Mouse (Mus musculus): ENCODE results near the gene Rlf. TPM values are rescaled to one million over a fixed set of nuclear protein-coding genes. Genes with fewer than 3 reads are reported as not detected.

Gene Rlf
- polyA plus RNA-seq (2014; fragmentation: Nextera tagmentation; extraction: Ambion mirVana): 15.3 and 19.1 TPM in 2 replicates

DNA sequence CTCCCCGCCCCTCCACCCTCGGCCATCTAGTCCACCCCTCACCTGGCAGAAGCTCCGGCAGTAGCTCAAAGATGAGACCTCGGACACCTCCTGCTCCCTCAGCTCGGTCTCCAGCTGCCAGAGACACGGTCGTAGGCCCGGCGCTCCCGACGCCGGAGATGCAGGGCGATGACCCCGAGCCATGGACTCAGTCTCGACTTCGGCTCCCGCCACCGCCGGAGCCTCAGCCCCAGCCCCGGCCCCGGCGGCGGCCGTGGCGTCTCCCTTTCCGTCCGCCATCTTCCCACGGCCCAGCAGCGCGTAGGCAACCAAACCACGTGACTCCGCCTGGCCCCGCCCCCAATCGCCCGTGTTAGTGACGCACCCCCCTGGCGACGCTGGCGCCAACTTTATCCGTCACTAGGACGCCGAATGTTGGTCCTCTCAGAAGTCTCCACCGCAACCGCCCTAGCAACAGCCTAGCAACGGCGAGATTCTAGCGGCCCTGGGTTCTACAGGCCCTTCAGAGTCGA lies at the start of gene Rlf:
Gene Rlf (minus strand): TSS at position 292 of the 512 bp plus-strand sequence.
- Histone ChIP-seq H3K27me3 (ENCODE audit: control insufficient read depth, insufficient read depth, low read length) (no peaks in the 10 kb centered on the region), H3K9me3 (replicated peaks; ENCODE audit: control insufficient read depth, low read length) (no peaks in the 10 kb centered on the region), H3K9ac (ENCODE audit: low read depth, low read length) (peak within 1 kb of the TSS; percentile 100), H3K4me3 (ENCODE audit: low read depth, low read length) (peak within 1 kb of the TSS; percentile 96), H3K36me3 (ENCODE audit: control insufficient read depth, insufficient read depth, low read length) (no peaks in the 10 kb centered on the region), H3K4me2 (peak within 1 kb of the TSS; percentile 86), H3K4me1 (ENCODE audit: control insufficient read depth, insufficient read depth, low read length) (peaks cover 17% of the 10 kb centered on the region), H3K27ac (ENCODE audit: low read depth, low read length) (peak within 1 kb of the TSS; percentile 92)
- peak; percentile 96 for ATAC-seq (replicated peaks; ENCODE audit: insufficient number of reproducible peaks, low FRiP score, low TSS enrichment)
- WGBS (ENCODE audit: insufficient replicate concordance): under 1% methylated on average over 47 of the region's 48 CpGs

DNA sequence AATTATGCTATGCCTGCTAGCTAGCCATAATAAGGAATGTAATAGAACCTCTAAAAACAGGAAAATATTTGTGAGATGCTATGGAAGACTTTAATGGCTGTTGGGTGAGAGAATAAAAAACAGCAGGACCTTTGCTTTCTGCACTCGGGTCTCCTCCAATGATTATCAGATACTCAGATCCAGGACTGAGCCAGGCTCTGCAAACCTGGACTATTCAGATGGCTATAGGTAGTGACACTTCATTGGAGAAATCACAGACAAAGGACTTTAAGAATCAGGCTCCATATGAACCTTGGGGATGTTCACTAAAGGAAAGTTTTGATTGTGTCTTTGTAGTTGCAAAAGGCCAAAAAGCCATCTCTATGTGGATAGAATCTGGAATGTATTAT lies 26.7 kb upstream of the Rlf start:
- Histone ChIP-seq H3K27ac (ENCODE audit: low read depth, low read length) (no peak overlapping the region), H3K4me1 (ENCODE audit: control insufficient read depth, insufficient read depth, low read length) (no peaks in the 10 kb centered on the region), H3K9ac (ENCODE audit: low read depth, low read length) (no peak overlapping the region), H3K27me3 (ENCODE audit: control insufficient read depth, insufficient read depth, low read length) (no peaks in the 10 kb centered on the region), H3K4me2 (no peak overlapping the region), H3K36me3 (ENCODE audit: control insufficient read depth, insufficient read depth, low read length) (no peaks in the 10 kb centered on the region), H3K9me3 (replicated peaks; ENCODE audit: control insufficient read depth, low read length) (no peaks in the 10 kb centered on the region), H3K4me3 (ENCODE audit: low read depth, low read length) (no peak overlapping the region)
- 84% methylated on average over 1 of the region's 1 CpGs for WGBS (ENCODE audit: insufficient replicate concordance)
- ATAC-seq (replicated peaks; ENCODE audit: insufficient number of reproducible peaks, low FRiP score, low TSS enrichment): no peak

DNA sequence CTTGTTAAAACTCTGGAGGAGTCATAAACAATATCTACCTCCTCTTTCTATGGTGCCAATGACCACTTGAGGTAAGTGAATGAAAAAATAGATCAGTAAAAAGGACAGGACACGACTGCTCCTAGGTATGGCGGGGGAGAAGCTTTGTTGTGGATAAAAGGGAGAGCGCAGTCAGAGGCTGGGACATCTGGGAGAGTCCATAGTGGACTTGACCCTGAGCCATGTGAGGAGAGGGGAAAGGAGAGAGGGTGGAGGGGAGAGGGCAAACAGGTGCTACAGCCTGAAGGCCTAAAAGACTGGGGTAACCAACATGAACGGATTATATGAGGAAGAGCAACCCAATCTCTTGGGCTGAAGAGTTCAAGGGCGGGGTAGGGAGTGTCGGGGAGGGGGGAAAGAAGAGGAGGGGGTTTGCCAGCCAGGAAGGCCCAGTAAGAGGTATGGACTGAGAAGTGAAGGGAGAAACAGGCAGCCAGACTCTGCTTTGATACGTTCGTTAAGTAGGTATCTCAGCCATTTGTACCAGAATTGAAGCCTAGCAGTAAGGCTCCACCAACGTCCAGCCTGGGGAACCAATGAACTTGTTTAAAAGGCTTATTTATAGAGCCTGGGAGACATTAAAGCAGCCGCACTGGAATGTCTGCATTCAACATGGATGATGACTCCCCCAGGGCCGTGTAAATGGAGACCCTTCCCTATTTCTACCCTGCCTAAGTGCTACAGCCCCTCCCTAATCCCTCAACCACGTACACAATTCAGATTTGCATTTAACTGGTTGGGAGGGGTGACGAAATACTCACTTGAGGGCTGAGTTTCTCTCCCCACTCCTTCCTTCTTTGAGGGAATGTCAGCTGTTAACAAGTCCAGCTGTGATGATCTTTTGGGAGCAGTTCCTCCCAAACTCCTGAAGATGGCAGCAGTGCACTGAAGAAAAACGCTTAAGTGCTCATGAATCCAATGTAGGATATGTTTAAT lies 26.0 kb upstream of the Rlf start:
- H3K36me3 ChIP-seq (ENCODE audit: control insufficient read depth, insufficient read depth, low read length): no peaks in the 10 kb centered on the region
- no peaks in the 10 kb centered on the region for H3K27me3 ChIP-seq (ENCODE audit: control insufficient read depth, insufficient read depth, low read length)
- H3K4me2 ChIP-seq: no peak overlapping the region
- no peak; the same call in 1 of the 2 replicates for ATAC-seq (replicated peaks; ENCODE audit: insufficient number of reproducible peaks, low FRiP score, low TSS enrichment)
- no peak overlapping the region for H3K4me3 ChIP-seq (ENCODE audit: low read depth, low read length)
- no peak overlapping the region for H3K9ac ChIP-seq (ENCODE audit: low read depth, low read length)
- WGBS (ENCODE audit: insufficient replicate concordance): 42% methylated on average over 14 of the region's 14 CpGs
- H3K27ac ChIP-seq (ENCODE audit: low read depth, low read length): no peak overlapping the region
- no peaks in the 10 kb centered on the region for H3K9me3 ChIP-seq (replicated peaks; ENCODE audit: control insufficient read depth, low read length)
- no peaks in the 10 kb centered on the region for H3K4me1 ChIP-seq (ENCODE audit: control insufficient read depth, insufficient read depth, low read length)

DNA sequence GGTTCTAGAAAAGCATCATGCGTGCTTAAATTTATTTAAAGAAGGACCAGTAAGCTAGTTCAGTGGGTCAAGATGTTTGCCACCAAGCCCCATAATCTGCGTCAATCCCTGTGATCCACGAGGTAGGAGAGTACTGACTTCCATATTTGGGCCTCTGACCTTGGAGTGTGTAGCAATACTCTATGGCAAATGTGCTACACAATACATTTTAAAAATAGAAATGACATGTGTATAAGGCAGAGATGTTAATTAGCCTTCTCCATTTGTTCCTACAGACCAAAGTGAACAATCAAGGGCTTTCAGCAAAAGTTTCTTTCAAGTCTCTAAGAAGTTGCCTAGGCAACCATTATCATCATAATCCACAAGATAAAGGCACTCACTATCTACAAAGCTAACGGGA lies 25.0 kb upstream of the Rlf start:
- Histone ChIP-seq H3K27ac (ENCODE audit: low read depth, low read length) (no peak overlapping the region), H3K4me3 (ENCODE audit: low read depth, low read length) (no peak overlapping the region), H3K36me3 (ENCODE audit: control insufficient read depth, insufficient read depth, low read length) (no peaks in the 10 kb centered on the region), H3K4me2 (no peak overlapping the region), H3K27me3 (ENCODE audit: control insufficient read depth, insufficient read depth, low read length) (no peaks in the 10 kb centered on the region), H3K9ac (ENCODE audit: low read depth, low read length) (no peak overlapping the region), H3K4me1 (ENCODE audit: control insufficient read depth, insufficient read depth, low read length) (no peaks in the 10 kb centered on the region), H3K9me3 (replicated peaks; ENCODE audit: control insufficient read depth, low read length) (no peaks in the 10 kb centered on the region)
- no peak for ATAC-seq (replicated peaks; ENCODE audit: insufficient number of reproducible peaks, low FRiP score, low TSS enrichment)
- 55% methylated on average over 4 of the region's 4 CpGs for WGBS (ENCODE audit: insufficient replicate concordance)

DNA sequence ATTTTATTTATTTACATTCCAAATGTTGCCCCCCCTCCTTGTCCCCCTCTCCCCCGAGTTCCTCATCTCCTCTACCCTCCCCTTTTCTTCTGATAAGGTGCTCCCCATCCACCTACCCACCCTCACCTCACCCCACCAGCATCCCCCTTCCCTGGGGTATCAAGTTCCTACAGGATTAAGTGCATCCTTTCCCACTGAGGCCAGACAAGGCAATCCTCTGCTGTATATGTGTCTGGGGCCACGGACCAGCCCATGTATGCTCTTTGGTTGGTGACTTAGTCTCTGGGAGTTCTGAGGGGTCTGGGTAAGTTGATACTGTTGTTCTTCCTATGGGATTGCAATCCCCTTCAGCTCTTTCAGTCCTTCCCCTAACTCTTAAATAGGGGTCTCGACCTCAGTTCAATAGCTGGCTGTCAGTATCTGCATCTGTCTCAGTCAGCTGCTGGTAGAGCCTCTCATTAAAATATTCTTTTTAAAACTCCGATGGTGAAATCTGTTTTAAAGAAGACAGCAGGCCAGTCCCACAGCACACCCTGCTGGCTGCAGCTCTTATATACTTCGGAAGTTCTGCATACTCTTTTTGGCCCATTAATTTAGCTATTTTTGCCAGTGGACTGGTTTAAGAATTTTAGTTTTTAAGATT lies 17.0 kb upstream of the Rlf start:
- Histone ChIP-seq H3K4me1 (ENCODE audit: control insufficient read depth, insufficient read depth, low read length) (no peaks in the 10 kb centered on the region), H3K4me2 (no peak overlapping the region; the same call in 1 of the 2 replicates), H3K9ac (ENCODE audit: low read depth, low read length) (no peak overlapping the region), H3K27me3 (ENCODE audit: control insufficient read depth, insufficient read depth, low read length) (0 out of 2 replicates have a peak, but pooled peaks cover 5% of the 10 kb centered on the region), H3K27ac (ENCODE audit: low read depth, low read length) (no peak overlapping the region), H3K4me3 (ENCODE audit: low read depth, low read length) (no peak overlapping the region), H3K36me3 (ENCODE audit: control insufficient read depth, insufficient read depth, low read length) (no peaks in the 10 kb centered on the region), H3K9me3 (replicated peaks; ENCODE audit: control insufficient read depth, low read length) (no peaks in the 10 kb centered on the region)
- ATAC-seq (replicated peaks; ENCODE audit: insufficient number of reproducible peaks, low FRiP score, low TSS enrichment): no peak
- WGBS (ENCODE audit: insufficient replicate concordance): 14% methylated on average over 5 of the region's 5 CpGs

DNA sequence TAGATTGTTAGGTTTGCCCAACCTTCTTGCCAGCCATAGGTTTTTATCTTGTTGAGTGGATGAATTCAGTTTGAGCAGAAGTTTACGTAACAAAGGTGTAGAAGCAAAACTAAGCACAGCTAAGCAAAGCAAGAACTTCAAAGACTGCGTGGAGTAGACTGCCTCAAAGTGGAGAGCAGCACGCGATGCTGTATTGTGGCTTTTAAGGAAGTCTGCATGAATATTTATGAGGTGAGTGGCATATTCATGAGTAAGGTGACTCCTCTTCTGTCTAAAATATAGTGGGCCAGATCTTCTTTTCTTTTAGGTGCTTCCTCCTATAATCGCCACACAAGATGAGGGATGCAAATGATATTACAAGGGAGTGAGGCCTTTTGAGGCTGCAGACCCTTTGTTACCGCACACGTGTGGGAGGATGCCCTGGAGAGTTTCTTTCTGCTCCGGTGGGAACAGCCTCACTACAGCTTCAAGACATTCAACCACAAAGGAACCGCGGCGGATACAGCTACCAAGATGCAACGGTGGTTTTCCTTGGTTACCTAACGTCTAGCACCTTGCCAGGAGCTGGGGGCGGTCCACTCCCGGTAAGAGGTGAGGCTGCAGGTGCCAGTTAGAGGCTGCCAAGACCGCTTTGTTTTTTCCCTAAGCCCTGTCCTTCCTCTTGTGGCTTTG lies 16.2 kb upstream of the Rlf start:
- Histone ChIP-seq H3K4me2 (peak overlapping the region; percentile 56), H3K9me3 (replicated peaks; ENCODE audit: control insufficient read depth, low read length) (no peaks in the 10 kb centered on the region), H3K27me3 (ENCODE audit: control insufficient read depth, insufficient read depth, low read length) (0 out of 2 replicates have a peak, but pooled peaks cover 5% of the 10 kb centered on the region), H3K9ac (ENCODE audit: low read depth, low read length) (no peak overlapping the region), H3K4me1 (ENCODE audit: control insufficient read depth, insufficient read depth, low read length) (no peaks in the 10 kb centered on the region), H3K27ac (ENCODE audit: low read depth, low read length) (no peak overlapping the region), H3K36me3 (ENCODE audit: control insufficient read depth, insufficient read depth, low read length) (no peaks in the 10 kb centered on the region), H3K4me3 (ENCODE audit: low read depth, low read length) (peak overlapping the region; percentile 13)
- 4% methylated on average over 16 of the region's 16 CpGs for WGBS (ENCODE audit: insufficient replicate concordance)
- no peak for ATAC-seq (replicated peaks; ENCODE audit: insufficient number of reproducible peaks, low FRiP score, low TSS enrichment)

DNA sequence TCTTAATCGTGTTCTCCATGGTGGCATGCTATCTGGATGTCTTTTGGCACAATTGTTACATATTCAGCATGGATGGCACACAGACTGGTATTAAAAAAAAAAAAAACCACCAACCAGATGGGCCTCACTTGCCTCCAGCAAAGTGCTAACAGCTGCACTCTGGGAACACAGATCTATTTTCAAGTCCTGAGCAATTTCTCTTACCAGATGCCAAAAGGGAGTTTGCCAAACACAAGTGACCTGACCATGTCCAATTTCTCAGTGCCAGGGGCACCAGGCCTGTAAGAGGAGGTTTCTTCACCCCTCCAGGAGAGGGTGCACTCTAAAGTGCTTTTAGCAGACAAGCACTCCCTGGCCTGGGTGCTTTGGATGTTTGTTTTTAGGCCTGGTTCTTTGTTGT lies 12.2 kb upstream of the Rlf start:
- H3K4me2 ChIP-seq: no peak overlapping the region
- no peaks in the 10 kb centered on the region for H3K36me3 ChIP-seq (ENCODE audit: control insufficient read depth, insufficient read depth, low read length)
- 0 out of 2 replicates have a peak, but pooled peaks cover 5% of the 10 kb centered on the region for H3K27me3 ChIP-seq (ENCODE audit: control insufficient read depth, insufficient read depth, low read length)
- H3K4me3 ChIP-seq (ENCODE audit: low read depth, low read length): no peak overlapping the region
- 49% methylated on average over 1 of the region's 1 CpGs for WGBS (ENCODE audit: insufficient replicate concordance)
- no peaks in the 10 kb centered on the region for H3K4me1 ChIP-seq (ENCODE audit: control insufficient read depth, insufficient read depth, low read length)
- no peak overlapping the region for H3K9ac ChIP-seq (ENCODE audit: low read depth, low read length)
- ATAC-seq (replicated peaks; ENCODE audit: insufficient number of reproducible peaks, low FRiP score, low TSS enrichment): no peak
- no peak overlapping the region for H3K27ac ChIP-seq (ENCODE audit: low read depth, low read length)
- no peaks in the 10 kb centered on the region for H3K9me3 ChIP-seq (replicated peaks; ENCODE audit: control insufficient read depth, low read length)

DNA sequence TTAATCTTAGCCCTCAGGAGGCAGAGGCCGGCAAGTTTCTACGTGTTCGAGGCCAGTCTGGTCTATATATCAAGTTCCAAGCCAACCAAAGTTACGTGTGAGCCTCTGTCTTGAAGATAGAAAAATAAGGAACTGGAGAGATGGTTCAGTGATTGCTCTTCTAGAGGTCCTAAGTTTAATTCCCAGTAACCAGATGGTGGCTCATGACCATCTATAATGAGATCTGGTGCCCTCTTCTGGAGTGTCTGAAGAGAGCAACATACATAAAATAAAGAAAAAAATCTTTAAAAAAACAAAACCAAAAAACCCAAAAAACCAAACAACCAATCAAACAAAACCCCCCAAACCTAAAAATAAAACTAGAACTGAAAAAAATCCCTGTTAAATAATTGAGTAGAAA lies 10.3 kb upstream of the Rlf start:
- Histone ChIP-seq H3K4me2 (no peak overlapping the region), H3K36me3 (ENCODE audit: control insufficient read depth, insufficient read depth, low read length) (no peaks in the 10 kb centered on the region), H3K4me1 (ENCODE audit: control insufficient read depth, insufficient read depth, low read length) (no peaks in the 10 kb centered on the region), H3K9me3 (replicated peaks; ENCODE audit: control insufficient read depth, low read length) (no peaks in the 10 kb centered on the region), H3K27me3 (ENCODE audit: control insufficient read depth, insufficient read depth, low read length) (no peaks in the 10 kb centered on the region), H3K9ac (ENCODE audit: low read depth, low read length) (no peak overlapping the region), H3K27ac (ENCODE audit: low read depth, low read length) (no peak overlapping the region), H3K4me3 (ENCODE audit: low read depth, low read length) (no peak overlapping the region)
- ATAC-seq (replicated peaks; ENCODE audit: insufficient number of reproducible peaks, low FRiP score, low TSS enrichment): no peak
- 74% methylated on average over 4 of the region's 4 CpGs for WGBS (ENCODE audit: insufficient replicate concordance)
